Mouse (Mus musculus): Measurements from ENCODE around the gene Neu1. TPM values are rescaled to one million over a fixed set of nuclear protein-coding genes. Genes with fewer than 3 reads are reported as not detected.
A peak's percentile ranks its signal among the peaks of the same experiment; 100 is the strongest.

Gene Neu1
- 30.6 and 31.5 TPM in 2 replicates for polyA plus RNA-seq (2015; fragmentation: Nextera tagmentation; extraction: Ambion mirVana)

DNA sequence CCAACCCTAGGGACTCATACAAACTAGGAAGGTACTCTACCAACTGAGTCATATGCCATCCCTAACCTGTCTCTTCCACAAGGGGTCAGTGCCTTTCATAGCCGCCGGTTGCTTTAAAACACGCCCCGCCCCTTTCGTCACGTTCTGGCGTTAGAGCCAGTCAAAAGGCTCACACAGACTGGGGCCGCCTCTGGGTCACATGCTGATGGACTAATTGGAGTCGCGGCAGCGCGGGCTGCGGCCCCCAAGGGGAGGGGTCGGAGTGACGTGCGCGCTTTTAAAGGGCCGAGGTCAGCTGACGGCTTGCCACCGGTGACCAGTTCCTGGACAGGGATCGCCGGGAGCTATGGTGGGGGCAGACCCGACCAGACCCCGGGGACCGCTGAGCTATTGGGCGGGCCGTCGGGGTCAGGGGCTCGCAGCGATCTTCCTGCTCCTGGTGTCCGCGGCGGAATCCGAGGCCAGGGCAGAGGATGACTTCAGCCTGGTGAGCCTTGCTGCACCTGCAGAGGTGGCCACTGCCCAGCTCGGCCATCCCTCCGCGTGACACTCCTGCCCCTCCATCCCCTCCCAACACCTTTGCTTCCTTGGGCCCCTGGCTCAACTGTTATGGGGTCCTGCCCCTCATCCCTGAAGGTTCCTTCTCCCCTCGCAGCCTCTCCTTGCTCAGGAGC lies at the start of gene Neu1:
Neu1 (plus strand) TSS at position 193 of the 674 bp plus-strand sequence.
- whole genome bisulfite sequencing: under 1% methylated on average over 31 of the region's 38 CpGs

DNA sequence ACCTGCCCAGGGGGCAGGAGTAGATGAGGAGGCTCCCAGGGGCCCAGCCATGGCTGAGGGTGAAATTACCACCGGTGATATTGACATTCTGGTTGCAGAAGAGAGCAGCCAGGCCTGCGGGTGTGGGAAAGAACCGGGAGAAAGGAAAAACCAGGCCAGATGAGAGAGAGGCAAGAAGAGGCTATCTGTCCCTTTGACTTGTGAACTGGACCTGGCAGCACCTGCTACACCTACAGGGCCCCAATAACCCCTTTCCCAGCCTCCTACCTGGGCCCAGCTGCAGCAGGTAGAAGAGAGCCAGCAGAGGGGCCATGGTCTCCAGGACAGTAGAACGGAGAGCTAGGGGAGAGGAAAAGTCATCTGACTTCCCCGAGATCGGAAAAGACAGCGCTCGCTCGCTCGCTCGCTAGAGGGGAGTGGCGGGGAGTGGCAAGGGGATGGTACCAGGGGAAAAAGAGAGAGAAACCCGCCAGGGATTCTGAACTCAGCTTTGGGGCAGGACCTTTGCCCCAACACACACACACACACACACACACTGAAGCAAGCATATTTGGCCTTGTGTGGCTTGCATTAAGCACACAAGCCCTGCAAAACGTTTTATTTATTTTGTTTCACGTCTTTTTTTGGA lies 49.3 kb upstream of the Neu1 start, which contains the start of gene Gm20547:
Gm20547 (minus strand) TSS at position 360 of the 628 bp plus-strand sequence.
- Histone ChIP-seq H3K27me3 (peaks cover 19% of the 10 kb centered on the region), H3K27ac (no peak within 1 kb of the TSS), H3K9ac (no peak within 1 kb of the TSS), H3K36me3 (no peaks in the 10 kb centered on the region), H3K4me1 (replicated peaks) (peaks cover 6% of the 10 kb centered on the region; the same call in 1 of the 2 replicates), H3K4me2 (0 out of 2 replicates have a peak within 1 kb of the TSS, but pooled peaks have one; percentile 21), H3K4me3 (no peak within 1 kb of the TSS), H3K9me3 (no peaks in the 10 kb centered on the region)
- ATAC-seq (ENCODE audit: low FRiP score): no peak
- 9% methylated on average over 15 of the region's 15 CpGs for WGBS

More for the DNA sequence above, at the start of gene Neu1:
- 0 out of 2 replicates have a peak, but pooled peaks cover 3% of the 10 kb centered on the region for H3K27me3 ChIP-seq
- peak; percentile 97 for ATAC-seq (ENCODE audit: low FRiP score)
- H3K4me2 ChIP-seq: peak within 1 kb of the TSS; percentile 99
- H3K9me3 ChIP-seq: no peaks in the 10 kb centered on the region
- peak within 1 kb of the TSS; percentile 83 for H3K4me3 ChIP-seq
- peaks cover 29% of the 10 kb centered on the region for H3K36me3 ChIP-seq
- H3K9ac ChIP-seq: peak within 1 kb of the TSS; percentile 94
- H3K4me1 ChIP-seq (replicated peaks): peaks cover 15% of the 10 kb centered on the region
- H3K27ac ChIP-seq: peak within 1 kb of the TSS; percentile 79

DNA sequence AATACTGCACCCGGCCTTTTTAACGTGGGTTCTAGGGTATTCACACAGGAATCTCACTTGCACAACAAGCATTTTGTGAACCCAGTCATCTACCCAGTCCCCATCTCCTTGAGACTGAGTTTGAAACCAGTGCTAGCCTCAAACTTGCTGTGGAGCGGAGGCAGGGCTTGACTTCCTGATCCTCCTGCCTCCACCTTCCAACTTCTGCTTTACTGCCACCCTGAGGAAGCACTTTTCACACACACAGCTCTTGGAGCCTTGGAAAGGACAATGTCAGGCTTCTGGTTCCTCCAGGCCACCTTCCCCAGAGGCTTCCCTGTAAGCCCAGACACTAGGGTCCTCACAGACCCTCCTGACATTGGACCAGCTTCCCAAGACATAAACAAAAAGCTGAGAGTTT lies 47.7 kb upstream of the Neu1 start:
- H3K36me3 ChIP-seq: no peaks in the 10 kb centered on the region
- H3K4me2 ChIP-seq: no peak overlapping the region
- peaks cover 19% of the 10 kb centered on the region for H3K27me3 ChIP-seq
- no peak overlapping the region for H3K4me3 ChIP-seq
- ATAC-seq (ENCODE audit: low FRiP score): no peak
- 69% methylated on average over 3 of the region's 3 CpGs for WGBS
- H3K9me3 ChIP-seq: no peaks in the 10 kb centered on the region
- H3K9ac ChIP-seq: 0 out of 2 replicates have a peak overlapping the region, but pooled peaks have one; percentile 29
- H3K4me1 ChIP-seq (replicated peaks): peaks cover 6% of the 10 kb centered on the region; the same call in 1 of the 2 replicates
- H3K27ac ChIP-seq: no peak overlapping the region

DNA sequence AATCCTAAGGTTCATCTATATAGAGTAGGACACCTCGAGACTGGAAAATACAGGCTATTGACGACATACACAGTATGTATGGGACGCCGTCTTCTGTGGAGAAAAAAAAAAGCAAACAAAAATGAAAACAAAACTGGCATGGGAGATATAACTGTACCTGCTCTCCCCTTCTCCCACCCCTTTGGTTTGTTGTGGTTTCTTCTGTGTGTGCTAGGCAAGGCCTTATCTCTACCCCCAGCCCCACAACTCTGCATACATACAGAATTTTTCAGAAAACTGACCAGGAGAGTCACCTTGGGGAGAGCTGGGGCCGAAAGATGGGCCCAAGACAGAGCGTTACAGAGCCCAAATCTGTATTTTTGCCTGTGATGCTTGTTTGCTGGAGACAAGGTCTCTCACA lies 46.3 kb upstream of the Neu1 start:
- H3K36me3 ChIP-seq: no peaks in the 10 kb centered on the region
- H3K27me3 ChIP-seq: peaks cover 19% of the 10 kb centered on the region
- H3K9me3 ChIP-seq: no peaks in the 10 kb centered on the region
- no peak overlapping the region for H3K27ac ChIP-seq
- H3K4me1 ChIP-seq (replicated peaks): peaks cover 6% of the 10 kb centered on the region; the same call in 1 of the 2 replicates
- 88% methylated on average over 6 of the region's 6 CpGs for WGBS
- ATAC-seq (ENCODE audit: low FRiP score): no peak
- H3K9ac ChIP-seq: no peak overlapping the region
- no peak overlapping the region for H3K4me2 ChIP-seq
- no peak overlapping the region for H3K4me3 ChIP-seq

DNA sequence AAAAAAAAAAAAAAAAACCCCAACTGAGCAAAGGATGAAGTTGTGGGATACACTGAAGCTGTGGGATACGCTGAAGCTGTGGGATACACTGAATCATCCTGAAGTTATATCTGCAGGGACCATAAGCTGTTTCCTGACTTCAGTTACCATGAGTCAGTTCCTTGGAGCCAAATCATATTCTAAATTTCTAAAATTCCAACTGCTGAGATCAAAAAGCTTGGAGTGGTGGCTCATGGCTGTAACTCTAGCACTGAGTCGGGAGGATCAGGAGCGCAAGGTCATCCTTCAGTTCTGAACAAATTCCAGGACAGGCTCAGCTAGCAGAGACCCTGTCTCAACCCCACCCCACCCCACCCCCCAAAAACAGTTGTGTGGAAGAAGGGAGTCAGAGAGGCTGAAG lies 45.4 kb upstream of the Neu1 start:
- Histone ChIP-seq H3K9me3 (no peaks in the 10 kb centered on the region), H3K9ac (no peak overlapping the region), H3K4me2 (no peak overlapping the region), H3K27me3 (peaks cover 19% of the 10 kb centered on the region), H3K4me1 (replicated peaks) (peaks cover 6% of the 10 kb centered on the region; the same call in 1 of the 2 replicates), H3K27ac (no peak overlapping the region), H3K4me3 (no peak overlapping the region), H3K36me3 (no peaks in the 10 kb centered on the region)
- WGBS: 82% methylated on average over 3 of the region's 3 CpGs
- ATAC-seq (ENCODE audit: low FRiP score): no peak

DNA sequence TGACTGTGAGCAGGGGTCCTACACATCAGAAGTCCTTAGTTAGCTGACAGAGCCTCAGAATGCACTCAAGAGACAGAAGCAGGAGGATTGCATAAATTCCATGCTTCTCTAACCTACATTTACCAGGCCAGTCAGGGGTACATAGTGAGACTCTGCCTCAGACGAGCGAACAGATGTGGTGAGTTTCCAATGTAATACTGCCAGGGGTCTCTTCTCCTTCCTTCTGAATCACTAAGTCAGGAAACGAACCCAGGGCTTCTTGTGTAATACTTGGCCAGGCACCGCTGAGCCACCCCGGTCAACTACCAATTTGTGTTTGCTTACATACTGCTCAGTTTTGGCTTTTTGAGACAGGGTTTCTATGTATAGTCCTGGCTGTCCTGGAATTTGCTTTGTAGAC lies 43.1 kb upstream of the Neu1 start:
- WGBS: 84% methylated on average over 5 of the region's 5 CpGs
- Histone ChIP-seq H3K4me1 (replicated peaks) (no peaks in the 10 kb centered on the region), H3K36me3 (no peaks in the 10 kb centered on the region), H3K4me2 (no peak overlapping the region), H3K4me3 (no peak overlapping the region), H3K9ac (no peak overlapping the region), H3K9me3 (no peaks in the 10 kb centered on the region), H3K27ac (no peak overlapping the region), H3K27me3 (0 out of 2 replicates have a peak, but pooled peaks cover 7% of the 10 kb centered on the region)
- ATAC-seq (ENCODE audit: low FRiP score): no peak

DNA sequence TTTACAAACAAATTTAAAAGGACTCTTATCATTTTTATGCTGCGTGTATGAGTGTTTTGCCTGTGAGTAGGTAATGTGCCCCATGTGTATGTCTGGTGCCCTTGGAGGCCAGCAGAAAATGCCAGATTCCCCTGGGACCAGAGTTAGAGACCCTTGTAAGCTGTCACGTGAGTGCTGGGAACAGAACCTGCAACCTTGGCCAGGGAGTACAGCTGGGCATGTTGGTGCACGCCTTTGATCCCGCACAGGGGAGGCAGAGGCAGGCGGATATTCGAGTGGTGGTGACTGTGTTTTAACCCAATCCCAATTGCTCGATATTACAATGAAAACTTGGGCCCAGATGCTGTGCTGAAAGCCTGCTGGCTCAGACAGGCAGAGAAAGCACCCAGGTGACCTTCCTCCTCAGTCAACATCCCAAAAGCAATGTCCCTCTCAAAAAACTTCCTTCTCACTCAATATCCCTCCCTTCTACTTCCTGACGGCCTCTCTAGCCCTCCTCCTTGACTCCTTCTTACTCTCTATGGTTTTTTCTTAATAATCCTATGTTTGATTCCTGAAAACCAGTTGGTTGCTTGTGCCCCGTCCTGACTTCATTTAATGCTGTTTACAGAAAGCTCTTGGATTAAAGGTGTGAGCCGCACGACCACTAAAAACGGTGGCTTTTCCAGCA lies 40.8 kb upstream of the Neu1 start:
- H3K27ac ChIP-seq: no peak overlapping the region
- peaks cover 8% of the 10 kb centered on the region for H3K4me1 ChIP-seq (replicated peaks)
- no peaks in the 10 kb centered on the region for H3K27me3 ChIP-seq
- no peaks in the 10 kb centered on the region for H3K9me3 ChIP-seq
- H3K9ac ChIP-seq: no peak overlapping the region
- H3K36me3 ChIP-seq: no peaks in the 10 kb centered on the region
- 88% methylated on average over 12 of the region's 12 CpGs for WGBS
- no peak for ATAC-seq (ENCODE audit: low FRiP score)
- no peak overlapping the region for H3K4me3 ChIP-seq
- H3K4me2 ChIP-seq: no peak overlapping the region

DNA sequence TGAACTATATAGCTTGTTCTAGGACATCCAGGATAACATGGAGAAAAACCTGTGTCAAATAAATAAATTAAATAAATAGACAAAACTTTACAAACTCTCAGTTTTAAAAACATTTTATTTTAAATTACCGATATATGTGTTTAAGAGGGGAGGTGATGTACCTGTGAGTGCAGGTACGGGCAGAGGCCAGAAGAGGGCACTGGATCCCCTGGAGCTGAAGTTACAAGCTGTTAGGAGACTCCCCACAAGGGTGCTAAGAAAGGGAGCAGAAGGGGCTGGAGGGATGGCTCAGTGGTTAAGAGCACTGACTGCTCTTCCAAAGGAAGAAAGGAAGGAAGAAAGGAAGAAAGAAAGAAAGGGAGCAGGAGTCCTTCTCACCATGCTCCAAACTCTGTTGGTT lies 39.7 kb upstream of the Neu1 start:
- no peaks in the 10 kb centered on the region for H3K9me3 ChIP-seq
- H3K9ac ChIP-seq: no peak overlapping the region
- H3K4me3 ChIP-seq: no peak overlapping the region
- ATAC-seq (ENCODE audit: low FRiP score): no peak
- peaks cover 19% of the 10 kb centered on the region for H3K4me1 ChIP-seq (replicated peaks)
- H3K27me3 ChIP-seq: no peaks in the 10 kb centered on the region
- H3K27ac ChIP-seq: no peak overlapping the region
- 97% methylated on average over 2 of the region's 2 CpGs for WGBS
- H3K4me2 ChIP-seq: no peak overlapping the region
- peaks cover 7% of the 10 kb centered on the region for H3K36me3 ChIP-seq

DNA sequence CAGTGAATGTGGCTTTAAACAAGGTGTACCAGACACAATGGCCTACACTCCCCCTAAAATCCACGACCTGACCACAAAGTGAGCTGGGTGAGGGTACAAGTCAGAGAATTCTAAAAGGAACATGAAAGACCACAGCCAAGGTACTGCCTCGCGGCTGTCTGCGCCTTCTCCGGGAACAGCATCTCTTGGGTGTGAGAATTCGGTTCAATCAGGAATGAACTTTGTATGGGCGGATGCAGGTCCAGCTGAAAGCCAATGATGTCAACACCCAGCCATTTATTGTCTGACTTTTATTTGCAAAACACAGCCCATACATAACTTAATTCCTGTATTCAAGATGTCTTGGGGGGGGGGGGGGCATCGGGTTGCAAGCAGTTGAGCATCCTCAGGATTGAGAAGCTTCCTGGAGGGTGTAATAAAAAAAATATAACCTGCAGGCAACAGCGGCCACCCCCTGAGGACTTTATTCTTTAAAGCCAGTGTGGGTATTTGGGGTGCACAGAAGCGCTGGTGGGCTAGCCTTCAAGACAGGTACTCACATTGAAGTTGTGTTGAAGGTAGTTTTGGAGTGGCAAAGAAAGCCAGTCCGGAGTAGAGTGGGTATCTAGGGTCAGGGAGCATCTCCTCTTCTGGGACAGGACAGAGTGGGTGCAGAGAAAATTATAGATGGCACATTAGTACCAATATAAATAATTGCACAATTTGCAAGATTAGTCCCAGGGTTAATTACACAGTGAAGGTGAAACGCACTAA lies 37.8 kb upstream of the Neu1 start:
- ATAC-seq (ENCODE audit: low FRiP score): no peak
- H3K27ac ChIP-seq: peak overlapping the region; percentile 96
- H3K9me3 ChIP-seq: no peaks in the 10 kb centered on the region
- no peaks in the 10 kb centered on the region for H3K27me3 ChIP-seq
- H3K4me2 ChIP-seq: peak overlapping the region; percentile 100
- peak overlapping the region; percentile 81 for H3K4me3 ChIP-seq
- 78% methylated on average over 12 of the region's 12 CpGs for WGBS
- peaks cover 9% of the 10 kb centered on the region for H3K36me3 ChIP-seq
- H3K9ac ChIP-seq: peak overlapping the region; percentile 96; the same call in 1 of the 2 replicates
- H3K4me1 ChIP-seq (replicated peaks): peaks cover 35% of the 10 kb centered on the region

DNA sequence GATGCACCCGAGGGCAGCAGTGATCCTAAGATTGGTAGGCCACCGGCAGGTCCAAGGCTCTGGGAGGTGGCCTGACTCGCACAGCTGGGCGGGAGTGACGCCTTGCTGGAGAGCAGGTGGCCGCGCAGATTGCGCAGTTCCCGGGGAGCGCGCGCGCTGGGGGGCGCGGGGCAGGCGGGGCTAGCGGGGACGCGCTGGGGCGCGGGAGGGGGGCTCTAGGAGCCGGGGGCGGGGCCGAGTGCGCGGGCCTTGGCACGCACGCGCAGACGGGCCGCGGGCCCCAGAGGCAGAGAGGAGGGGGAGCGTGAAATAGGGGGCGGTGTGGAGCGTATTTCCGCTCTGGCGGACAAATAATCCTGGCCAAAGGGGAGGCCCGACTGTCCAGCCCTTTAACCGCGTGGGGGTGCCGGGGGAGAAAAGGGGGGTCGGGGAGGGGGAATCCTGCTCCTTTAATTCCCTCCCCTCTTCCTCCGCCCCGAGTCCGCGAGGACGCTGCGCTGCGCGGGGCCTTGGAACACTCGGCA lies 36.9 kb upstream of the Neu1 start:
- no peaks in the 10 kb centered on the region for H3K27me3 ChIP-seq
- peak overlapping the region; percentile 96 for H3K27ac ChIP-seq
- H3K9me3 ChIP-seq: no peaks in the 10 kb centered on the region
- H3K4me2 ChIP-seq: peak overlapping the region; percentile 100
- peaks cover 35% of the 10 kb centered on the region for H3K4me1 ChIP-seq (replicated peaks)
- H3K9ac ChIP-seq: peak overlapping the region; percentile 96
- peak; percentile 91 for ATAC-seq (ENCODE audit: low FRiP score)
- H3K4me3 ChIP-seq: peak overlapping the region; percentile 81
- H3K36me3 ChIP-seq: peaks cover 9% of the 10 kb centered on the region
- WGBS: under 1% methylated on average over 47 of the region's 51 CpGs

DNA sequence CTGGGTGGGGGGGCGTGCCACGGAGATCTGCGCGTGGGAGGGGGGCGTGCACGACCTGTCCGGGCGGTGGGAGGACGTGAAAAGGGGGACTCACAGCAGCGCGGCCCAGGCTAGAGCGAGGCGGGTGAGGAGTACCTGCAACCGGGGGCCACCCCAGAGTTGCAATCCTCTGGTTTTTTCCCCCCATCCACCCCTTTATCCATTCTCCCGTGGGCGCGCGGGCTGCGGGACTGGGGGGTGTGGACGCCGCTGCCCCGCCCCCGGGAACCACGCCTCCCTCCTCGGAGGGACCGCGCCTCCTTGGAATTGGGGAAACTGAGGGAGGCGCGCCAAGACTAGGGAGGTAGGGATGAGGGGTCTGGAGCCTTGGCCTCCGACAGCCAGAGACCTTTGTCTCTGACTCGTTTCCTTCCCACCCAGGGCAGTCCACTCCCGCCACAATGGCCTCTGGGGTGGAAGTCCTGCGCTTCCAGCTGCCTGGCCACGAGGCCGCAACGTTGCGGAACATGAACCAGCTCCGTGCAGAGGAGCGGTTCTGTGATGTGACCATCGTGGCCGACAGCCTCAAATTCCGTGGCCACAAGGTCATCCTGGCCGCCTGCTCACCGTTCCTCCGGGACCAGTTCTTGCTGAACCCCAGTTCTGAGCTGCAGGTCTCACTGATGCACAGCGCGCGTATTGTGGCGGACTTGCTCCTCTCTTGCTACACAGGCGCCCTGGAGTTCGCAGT lies 36.1 kb upstream of the Neu1 start:
- peak overlapping the region; percentile 81 for H3K4me3 ChIP-seq

More for the DNA sequence above, 36.1 kb upstream of the Neu1 start:
- WGBS: 8% methylated on average over 40 of the region's 51 CpGs
- no peaks in the 10 kb centered on the region for H3K27me3 ChIP-seq
- peak overlapping the region; percentile 96 for H3K27ac ChIP-seq
- H3K4me2 ChIP-seq: peak overlapping the region; percentile 100
- peak overlapping the region; percentile 96 for H3K9ac ChIP-seq
- H3K9me3 ChIP-seq: no peaks in the 10 kb centered on the region
- peaks cover 9% of the 10 kb centered on the region for H3K36me3 ChIP-seq
- ATAC-seq (ENCODE audit: low FRiP score): peak; percentile 47
- peaks cover 43% of the 10 kb centered on the region for H3K4me1 ChIP-seq (replicated peaks)
